Mouse (Mus musculus): ENCODE measurements around the gene Dusp10. TPM values are rescaled to one million over a fixed set of nuclear protein-coding genes. Genes with fewer than 3 reads are reported as not detected.

Dusp10 gene
- total RNA-seq (2022), result 10 to 100 TPM in 2 of 4 experiments, 1 to 10 TPM in 2; 7.9 to 26.6 (median 16.4) TPM

DNA sequence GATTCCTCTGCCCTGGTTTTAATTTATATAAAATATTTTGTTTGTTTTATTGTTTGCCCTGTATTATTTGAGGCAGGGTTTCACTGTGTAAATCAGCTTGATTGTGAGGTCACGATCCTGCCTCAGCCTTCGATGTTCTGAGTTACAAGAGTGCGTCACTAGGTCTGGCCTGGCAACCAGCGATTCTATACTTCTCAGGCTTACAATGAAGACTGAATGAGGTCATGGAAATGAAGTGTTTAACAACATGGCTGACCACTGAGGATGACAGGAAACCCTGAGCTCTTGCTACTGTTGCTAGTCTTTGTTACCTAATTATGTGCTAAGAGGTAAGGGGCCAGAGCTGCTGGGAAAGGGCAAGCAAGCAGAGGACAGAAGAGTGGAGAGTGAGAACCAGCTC lies at the start of gene Dusp10:
Gene Dusp10 (plus strand): TSS at position 197 of the 400 bp plus-strand sequence.
- no peak for DNase-seq

DNA sequence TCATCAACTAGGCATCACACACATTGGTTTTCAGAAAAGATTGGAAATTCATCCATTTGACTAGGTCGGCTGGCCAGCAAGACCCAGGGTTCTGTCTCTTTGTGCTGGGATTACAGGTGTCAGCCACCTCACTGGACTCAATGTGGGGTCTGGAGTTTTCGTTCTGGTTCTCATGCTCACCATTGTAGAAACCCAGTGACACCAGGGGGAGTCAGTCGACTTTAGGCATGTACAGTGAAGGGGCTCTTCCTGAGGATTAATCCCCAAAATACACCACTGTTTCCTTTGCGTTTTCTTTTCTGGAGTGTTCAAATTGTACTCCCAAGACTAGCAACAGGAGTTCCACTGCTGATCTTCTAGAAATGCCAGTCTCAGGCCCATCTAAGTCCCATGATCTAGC lies 47.8 kb upstream of the Dusp10 start:
- no peak for DNase-seq

DNA sequence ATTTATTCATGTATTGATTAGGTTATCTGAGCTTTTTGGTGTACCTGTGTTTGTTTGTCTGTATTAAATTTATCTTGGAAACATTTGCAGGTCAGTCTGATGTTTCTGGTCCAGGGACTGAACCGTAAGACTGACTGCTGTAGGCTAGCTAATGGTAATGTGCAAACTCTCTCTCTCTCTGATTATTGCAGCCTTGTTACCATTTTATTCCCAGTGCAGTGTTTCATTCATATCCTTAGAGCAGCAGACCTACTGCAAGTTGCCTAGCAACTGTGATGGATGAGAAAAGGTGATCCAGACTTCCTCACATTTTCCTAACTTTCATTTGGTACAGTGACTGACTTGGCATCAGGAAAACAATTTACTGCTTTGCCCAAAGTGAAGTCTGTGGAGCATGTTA lies 43.8 kb upstream of the Dusp10 start:
- DNase-seq, result no peak

DNA sequence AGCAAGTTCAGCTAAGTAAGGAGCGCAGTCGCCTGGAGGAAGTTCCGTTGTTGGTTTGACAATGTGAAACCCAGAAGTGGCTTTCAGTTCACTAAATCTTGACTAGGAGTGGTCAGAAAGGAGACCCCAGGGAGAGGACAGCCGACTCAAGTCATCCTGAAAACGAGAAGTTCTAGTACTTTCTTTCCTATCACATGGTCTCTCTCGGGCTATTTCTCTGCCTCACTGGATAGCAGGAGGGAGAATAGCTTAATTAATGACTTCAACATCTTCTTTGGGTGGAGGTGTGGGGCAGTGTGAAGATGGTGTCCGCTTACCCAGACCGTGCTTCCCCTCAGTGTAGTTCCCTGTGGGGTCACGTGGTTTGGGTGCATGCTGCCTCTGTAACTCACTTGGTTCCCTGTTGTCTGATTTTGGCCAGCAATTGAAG lies 33.3 kb upstream of the Dusp10 start:
- DNase-seq, result no peak

DNA sequence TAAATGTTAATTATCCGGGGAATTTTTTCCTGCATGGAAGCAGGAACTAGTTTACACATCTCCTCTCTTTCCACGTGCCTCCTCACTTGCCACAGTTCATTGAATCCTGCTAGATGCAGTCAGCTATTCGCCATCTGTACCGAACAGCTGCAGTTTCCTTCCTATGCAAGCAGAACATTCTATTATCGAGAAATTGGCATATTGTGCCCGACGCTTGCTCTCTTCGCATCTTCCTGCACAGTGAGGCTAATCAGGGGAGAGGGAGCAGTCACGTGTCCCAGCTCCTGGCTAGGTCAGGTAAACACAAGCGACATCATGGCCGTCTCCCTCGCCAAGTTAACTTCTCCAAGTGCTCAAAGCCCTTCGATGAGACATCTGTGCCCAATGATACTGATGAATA lies 31.0 kb upstream of the Dusp10 start:
- DNase-seq, result no peak

DNA sequence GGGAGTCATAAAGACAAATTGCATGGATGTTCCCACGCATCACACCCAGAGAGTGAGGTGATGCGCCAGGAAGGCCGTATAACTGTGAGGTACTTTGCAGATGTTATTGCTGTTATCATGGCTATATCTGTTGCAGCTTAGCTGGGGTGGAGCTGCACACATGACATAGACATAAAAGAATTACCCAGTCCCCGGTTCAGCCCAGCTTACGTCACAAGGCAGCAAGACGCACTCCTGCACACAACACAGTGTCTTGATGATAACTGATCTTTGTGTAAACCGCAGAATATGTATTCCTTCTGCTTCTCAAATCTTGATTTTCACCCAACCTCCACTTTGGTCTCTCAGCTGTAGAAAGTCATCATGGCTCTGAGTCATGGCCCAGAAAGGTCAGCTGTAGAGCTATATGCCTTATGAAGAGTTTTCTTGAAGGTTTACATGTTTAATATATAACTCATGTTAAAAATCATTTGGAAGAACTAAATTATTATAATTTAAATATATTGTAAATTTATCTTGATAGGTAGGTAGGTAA lies 25.3 kb upstream of the Dusp10 start:
- no peak for DNase-seq

DNA sequence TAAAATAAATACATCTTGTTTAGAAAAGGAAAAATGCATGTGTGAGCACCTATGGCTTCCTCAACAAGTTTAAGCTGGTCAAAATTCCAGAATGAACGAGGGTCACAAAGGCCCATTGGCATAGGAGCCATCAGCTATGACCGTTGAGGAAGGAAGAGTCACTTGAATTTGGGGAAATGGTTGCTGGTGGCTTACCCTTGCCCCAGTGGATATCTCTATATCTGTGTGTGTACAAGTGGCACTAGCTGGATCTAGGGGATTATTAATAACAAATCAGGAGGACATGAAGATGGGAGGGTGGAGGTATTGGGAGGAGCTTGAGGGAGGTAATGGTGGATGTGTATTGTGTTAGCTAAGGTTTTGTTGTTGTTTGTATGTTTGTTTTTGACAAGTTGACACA lies 21.2 kb upstream of the Dusp10 start:
- DNase-seq, result no peak

DNA sequence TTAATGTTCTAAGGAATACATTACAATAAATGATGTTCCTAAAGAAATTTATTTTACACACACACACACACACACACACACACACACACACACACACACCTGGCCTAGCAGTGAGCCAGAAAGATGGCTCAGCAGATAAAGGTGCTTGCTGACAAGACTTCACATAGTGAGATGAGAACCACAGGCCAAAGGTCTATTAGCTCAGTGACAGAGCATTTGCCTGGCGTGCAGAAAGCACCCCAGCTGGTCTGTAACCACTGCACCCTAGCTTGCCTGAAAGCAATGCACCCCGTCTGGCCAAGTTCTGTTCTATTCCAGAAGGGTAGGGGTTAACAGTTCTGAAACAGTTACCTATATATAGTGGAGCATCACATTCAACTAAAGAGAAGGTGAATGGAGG lies 15.9 kb upstream of the Dusp10 start:
- DNase-seq, result no peak

DNA sequence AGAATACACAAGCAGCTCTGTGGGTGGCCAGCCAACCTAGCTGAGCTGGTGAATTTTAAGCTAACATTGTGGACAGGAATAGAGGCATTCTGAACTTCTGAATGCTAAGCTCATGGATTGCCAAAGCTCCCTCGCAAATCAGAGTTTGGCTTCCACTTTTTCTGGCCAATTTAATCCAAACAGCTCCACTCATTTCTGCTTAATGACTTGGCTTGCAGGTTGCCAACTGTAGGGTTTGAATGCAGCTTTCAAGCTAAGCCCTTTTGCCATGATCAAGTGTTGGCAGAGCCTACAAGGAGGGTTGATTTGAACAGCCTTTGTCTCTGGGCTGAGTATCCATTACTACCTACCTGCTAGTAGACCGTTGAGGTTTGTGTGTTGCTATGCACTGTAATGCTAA lies 10.6 kb upstream of the Dusp10 start:
- no peak for DNase-seq

DNA sequence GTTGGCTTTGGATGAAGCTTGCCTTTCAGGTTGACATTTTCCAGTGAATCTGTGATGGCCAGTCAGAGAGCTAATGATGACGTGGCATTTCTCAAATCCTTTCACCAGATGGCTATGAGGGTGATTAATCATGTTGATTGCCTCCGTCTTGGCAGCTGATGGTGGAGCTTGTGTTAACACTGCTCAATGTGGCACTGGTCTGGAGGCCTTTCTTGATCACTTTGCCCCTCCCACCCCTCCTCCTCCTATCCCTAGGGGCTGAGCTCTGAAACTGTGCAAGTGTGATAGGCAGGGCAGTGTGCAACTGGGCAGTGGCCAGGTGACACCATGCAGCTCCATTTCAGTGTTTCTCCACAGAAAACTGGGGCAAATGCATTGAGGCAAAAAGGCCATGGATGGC lies 8.8 kb upstream of the Dusp10 start:
- peak; percentile 25 for DNase-seq

DNA sequence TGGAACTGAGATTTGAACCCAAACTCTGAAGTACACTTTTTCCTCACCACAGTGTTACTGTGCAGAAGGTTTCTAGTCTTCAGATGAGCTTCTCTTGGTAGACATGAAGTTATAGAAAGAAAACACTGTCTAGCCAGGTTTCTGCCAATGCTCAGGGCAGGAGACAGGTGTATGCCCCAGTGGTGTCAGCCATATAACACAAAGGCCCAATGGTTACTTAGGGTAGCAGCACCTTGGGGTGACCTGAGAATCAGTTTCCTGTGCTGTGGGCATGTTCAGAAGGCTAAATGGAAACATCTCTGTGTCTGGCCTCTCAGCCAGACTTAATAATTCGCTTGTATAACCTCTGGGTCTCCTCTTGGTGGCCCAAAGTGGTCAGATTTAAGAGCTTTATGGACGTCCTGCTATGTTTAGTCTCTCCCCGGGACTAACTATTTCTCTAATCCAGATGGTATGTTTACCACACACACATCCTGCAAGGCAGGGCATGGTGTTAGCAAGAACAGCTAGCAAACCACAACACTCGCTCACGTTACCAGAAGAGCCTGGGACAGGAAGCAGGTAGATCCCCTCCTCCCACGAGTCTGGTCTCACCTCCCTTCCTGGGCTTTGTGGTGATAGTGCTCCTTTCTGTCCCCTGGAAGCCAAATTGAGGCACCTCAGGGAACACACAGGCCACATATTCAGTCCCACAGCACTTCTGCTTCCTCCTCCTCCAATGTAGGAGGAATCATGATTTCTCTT lies 7.6 kb upstream of the Dusp10 start:
- no peak for DNase-seq

DNA sequence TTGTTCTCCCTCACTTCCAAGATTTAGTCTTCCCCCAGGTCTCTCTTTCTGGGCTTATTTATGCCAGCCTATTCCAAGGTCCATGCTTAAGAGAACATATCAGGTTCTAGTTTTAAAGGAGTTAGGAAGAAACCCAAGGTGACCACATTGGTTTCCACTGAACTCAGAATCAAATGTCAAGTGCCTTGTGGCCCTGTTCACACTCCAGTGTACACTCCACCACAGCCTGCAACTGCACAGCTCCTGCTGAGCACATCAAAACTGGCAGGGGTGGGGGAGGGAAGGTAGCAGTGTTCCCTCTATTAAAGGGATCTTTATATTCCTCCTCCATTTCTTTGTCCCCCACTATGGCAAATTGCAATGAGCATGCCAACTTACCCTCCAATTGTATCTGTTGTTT lies 7.0 kb upstream of the Dusp10 start:
- no peak for DNase-seq

DNA sequence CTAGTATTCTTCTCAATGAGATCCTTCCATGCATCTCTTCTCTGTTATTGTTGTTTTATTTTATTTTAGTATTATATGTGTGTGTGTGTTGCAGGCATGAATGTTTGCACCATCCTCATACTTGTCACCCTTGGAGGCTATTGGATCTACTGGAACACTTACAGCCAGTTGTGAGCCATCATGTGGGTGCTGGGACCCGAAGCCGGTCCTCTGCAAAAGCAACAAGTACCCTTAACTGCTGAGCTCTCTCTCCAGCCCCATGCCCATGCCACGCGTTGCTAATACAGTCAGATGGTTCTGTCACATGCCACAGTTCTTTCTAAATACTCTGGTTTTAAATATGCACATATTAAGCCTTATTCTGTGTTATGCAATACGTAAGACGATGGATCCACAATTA lies 1.8 kb upstream of the Dusp10 start:
- DNase-seq, result no peak

DNA sequence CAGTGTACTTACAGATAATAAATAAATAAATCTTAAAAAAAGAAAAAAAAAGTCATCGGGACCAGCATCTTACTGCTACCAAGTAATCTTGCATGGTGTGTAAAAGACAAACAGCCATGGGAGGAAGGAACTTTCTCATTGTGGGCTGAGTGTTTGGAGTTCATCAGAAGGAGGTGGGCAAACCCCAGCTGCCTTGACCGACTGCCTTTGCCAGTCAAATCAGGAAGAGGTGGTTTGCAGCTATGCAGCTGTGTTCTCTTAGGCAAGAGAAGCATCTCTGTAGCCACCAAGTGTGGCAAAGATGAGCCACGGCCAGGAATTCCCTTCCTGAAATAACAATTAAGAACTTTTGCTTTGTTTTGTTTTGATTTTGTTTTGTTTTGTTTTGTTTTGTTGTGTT lies 989 bp downstream of the Dusp10 start:
- DNase-seq, result no peak

DNA sequence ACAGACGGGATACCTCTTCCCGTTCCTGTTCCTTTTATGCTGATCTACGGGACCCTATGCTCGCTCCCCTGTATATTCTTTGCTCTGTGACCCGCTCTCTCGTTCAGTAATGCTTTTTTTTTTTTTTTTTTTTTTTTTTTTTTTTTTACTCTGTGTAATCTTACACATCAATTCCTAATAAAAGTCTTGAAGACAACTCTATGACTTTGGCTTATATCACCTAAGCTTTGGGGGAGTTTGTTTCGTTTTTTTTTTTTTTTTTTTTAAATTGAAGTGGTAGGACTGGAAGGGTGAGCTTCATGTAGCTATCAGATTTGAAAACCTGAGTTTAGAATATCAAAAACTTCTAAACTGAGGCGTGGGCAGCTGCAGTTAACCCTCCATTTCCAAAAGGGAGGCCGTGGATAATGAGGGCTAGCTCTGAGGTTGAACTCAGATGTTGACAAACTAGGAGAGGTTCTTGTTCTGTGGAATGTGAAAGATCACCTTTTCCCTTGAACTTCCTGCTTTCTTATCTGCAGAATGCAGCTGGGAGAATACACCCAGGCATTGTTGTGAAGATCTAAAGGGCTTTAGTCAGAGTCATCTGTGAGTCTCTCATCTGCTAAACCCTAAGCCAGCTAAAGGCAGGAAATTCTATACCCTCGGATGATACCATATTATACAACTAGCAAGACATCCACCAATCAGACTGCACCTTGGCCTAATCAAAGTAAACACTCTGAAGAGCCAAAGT lies 3.1 kb downstream of the Dusp10 start:
- no peak for DNase-seq

DNA sequence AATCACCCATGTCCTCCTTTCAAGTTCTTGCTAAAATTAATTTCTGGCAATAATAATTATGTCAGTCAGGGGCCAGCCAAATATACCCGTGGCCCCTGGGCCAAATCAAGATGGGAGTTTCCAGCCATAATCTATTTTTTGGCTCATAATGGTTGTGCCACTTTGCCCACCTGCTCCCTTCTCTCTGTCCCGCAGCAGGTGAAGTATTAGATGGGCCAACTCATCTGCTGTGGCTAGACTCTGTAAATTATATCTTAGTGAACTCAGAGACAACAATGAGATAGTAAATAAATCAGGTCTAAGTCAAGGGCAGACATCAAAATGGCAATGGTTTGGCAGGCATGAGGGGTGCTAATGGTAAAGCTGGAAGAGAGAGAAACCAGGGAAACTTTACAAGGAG lies 4.5 kb downstream of the Dusp10 start:
- DNase-seq, result no peak

DNA sequence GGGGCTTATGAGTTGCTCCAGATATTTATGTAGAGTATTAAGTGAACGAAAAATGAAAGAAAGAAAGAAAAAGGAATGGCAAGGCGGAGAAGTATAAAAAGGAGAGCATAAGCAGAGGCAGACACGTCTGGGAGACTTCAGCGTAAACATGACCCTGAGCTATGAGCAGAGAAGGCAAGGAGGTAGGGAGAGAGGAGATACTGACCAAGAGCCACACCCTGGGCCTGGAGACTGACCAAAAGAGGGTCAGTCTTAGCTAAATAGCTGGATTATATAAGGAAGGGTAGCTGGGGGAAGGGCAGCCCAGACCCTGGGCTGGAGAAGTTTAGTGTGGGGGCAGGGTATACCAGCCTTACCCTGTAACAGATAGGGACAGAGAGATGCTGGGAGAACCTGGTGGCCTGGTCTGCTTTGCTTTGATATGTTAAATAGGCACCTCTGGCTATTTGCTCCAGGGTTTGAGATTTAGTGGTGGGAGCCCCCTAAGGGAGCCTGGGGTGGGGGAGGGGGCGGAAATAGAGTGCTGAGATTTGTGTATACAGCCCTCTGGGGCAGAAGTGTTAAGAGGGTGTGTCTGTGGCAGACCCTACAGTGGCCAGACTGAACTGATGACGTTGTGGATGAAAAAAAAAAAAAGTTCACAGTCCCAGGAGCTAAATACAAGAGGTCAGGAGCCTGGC lies 6.1 kb downstream of the Dusp10 start:
- DNase-seq, result no peak

DNA sequence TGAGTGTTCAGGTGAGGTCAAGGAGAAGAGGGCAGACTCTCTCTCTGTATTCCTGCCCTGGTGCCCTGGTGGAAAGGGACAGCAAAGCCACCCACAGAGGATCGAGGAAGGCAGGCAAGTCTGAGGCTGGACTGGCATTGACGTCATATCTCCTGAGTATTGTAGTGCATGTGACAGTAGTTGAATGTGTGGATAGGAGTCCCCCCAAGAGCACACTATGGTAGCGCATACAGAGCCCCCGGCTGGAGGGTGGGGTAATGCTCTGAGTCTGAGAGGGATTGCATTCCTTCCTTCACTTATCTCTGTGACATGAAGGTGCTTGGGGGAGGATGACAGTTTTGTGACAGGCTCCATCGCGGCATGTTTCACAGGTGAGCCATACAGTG lies 6.6 kb downstream of the Dusp10 start:
- no peak for DNase-seq

DNA sequence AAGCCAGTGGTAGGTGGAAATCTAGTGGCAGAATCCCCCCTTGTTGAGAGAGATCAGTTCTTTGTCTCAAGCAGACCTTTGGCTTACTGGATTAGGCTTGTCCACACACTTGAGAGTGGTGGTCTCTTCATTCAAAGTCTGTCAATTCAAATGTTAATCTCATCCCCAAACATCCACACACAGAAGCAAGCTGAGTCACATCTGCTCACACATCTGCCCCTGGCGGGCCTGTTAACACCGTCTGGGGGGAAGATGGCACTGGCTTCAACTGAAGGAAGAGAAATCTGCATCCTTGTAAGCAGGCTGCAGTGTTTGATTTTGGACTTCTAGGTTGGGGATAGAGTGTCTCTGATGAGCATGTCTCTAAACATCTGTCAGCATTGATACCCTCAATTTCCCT lies 10.9 kb downstream of the Dusp10 start:
- no peak for DNase-seq

DNA sequence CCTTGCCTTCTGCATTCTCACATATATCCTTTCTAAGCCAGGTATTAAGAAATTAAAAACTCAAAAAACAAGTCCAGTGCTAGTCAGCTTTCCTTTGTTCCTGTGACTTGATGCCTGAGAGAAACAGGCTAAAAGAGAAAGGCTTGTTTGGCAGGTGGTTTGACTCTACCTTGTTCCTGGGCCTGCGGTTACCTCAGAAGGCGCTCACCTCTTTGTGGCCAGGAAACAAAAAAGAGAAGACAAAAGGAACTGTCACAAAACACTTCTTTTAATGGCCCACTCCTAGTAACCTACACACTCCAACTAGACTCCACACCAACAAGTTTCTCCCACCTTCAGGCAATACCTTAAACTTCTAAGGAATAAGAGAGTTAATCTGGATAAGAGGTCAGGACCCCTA lies 11.5 kb downstream of the Dusp10 start:
- DNase-seq, result no peak

DNA sequence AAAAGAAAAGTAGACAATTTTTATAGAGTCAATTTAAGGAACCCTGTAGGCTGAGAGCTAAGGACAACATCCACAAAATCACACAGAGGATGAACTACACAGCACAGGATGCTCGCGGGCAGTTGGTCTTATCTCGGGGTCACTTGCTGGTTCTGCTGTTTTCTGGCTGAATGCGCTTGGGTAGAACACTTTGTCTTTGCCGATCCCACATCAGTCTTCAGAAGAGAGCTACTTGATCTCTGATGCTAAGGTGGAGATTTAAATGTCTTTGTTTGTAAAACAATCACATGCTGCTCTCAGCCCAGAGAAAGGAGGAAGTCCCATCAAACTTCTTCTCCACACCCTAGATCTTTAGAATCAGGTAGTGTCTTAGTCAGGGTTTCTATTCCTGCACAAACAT lies 12.0 kb downstream of the Dusp10 start:
- DNase-seq, result no peak

DNA sequence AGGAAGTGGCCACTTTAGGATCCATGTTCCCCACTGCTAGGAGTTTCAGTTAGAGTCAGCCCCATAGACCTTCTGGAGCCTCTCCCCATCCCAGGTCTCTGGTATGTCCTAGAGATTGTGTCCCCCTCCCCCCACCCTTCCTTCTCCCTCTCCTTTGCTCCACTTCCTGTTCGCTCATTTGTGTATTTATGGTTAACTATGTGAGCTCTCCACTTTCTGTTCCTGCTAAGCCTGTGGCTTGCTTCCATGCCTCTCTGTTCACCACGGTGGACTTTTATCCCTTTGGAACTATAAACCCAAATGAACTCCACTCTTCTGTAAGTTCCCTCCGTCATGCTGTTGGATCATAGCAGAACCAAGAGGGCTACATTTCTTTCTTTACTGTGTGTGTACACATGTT lies 13.9 kb downstream of the Dusp10 start:
- no peak for DNase-seq

DNA sequence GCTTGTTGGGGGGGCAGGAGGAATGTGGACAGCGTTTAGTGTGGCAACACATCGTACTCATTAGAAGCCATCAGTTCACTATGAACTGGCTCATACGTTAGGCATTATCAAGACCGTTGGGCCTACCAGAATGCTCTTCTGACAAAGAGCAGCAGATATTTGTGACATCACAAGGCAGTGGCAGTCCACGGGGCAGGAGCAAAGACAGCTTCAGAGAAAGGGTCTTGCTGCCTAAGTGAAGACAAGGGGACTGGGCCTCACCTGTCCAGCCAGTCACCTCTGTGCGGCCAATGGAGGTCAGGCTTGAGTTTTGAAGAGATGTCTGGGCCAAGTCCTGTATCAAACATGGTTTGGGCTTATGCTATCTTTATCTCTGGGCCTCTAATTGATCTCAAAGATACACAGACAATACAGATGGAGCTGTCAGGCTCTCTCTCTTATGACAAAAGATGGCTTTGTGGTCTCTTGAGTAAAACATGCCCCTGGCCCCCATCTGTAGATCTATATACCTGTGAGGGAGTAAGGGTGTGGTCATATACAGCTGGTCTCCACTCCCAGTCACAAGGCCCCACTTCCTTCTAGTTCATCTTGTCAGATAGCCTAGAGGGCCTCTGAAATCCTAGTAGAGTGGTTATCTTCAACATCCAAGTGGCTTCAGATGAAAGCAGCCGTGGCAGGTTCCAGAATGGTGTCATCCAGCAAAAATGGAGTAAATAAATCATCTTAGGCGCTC lies 17.1 kb downstream of the Dusp10 start:
- no peak for DNase-seq

Data from adrenal gland, adult 8-10 months (tissue).